Mouse (Mus musculus): ENCODE results near the gene Cope. TPM values are rescaled to one million over a fixed set of nuclear protein-coding genes. Genes with fewer than 3 reads are reported as not detected.

Gene Cope
- polyA plus RNA-seq (2015; fragmentation: Illumina TruSeq; extraction: RNeasy Lipid Tissue Mini Kit (QIAGEN cat#74804); ENCODE audit: insufficient read depth, low read depth, low replicate concordance), result 97.1 TPM

GRCm38 (mm10) chr8:70302358-70302890 is at the start of gene Cope, which contains the start of gene Ddx49:
Gene Cope (plus strand): TSS chr8:70302518.
Gene Ddx49 (minus strand): TSS chr8:70302489.

GRCm38 (mm10) chr8:70282603-70283135 is 19.6 kb upstream of the Cope start, which contains the start of gene Homer3:
Gene Homer3 (plus strand): TSS chr8:70282827.

GRCm38 (mm10) chr8:70315624-70316510 is 13.5 kb downstream of the Cope start, which contains the start of gene Cers1:
Gene Cers1 (plus strand): TSS chr8:70315775.

GRCm38 (mm10) chr8:70329124-70329834 is 27.0 kb downstream of the Cope start, which contains the start of gene Gdf1:
Gene Gdf1 (plus strand): TSS chr8:70329817.

GRCm38 (mm10) chr8:70353194-70353817 is 51.0 kb downstream of the Cope start, which contains the start of gene Upf1:
Gene Upf1 (minus strand): TSS chr8:70353278.

Other genes starting within 250 kb of the Cope start
- gene Tm6sf2, start 229.6 kb upstream of the Cope start, polyA plus RNA-seq (2015; fragmentation: Illumina TruSeq; extraction: RNeasy Lipid Tissue Mini Kit (QIAGEN cat#74804); ENCODE audit: insufficient read depth, low read depth, low replicate concordance), result 10.5 TPM
- 6.6 TPM for gene Hapln4, start 219.1 kb upstream of the Cope start, polyA plus RNA-seq (2015; fragmentation: Illumina TruSeq; extraction: RNeasy Lipid Tissue Mini Kit (QIAGEN cat#74804); ENCODE audit: insufficient read depth, low read depth, low replicate concordance)
- gene Ncan, start 181.6 kb upstream of the Cope start, polyA plus RNA-seq (2015; fragmentation: Illumina TruSeq; extraction: RNeasy Lipid Tissue Mini Kit (QIAGEN cat#74804); ENCODE audit: insufficient read depth, low read depth, low replicate concordance), result not detected
- 6.3 TPM for gene Nr2c2ap, start 171.2 kb upstream of the Cope start, polyA plus RNA-seq (2015; fragmentation: Illumina TruSeq; extraction: RNeasy Lipid Tissue Mini Kit (QIAGEN cat#74804); ENCODE audit: insufficient read depth, low read depth, low replicate concordance)
- gene Rfxank, start 163.4 kb upstream of the Cope start, polyA plus RNA-seq (2015; fragmentation: Illumina TruSeq; extraction: RNeasy Lipid Tissue Mini Kit (QIAGEN cat#74804); ENCODE audit: insufficient read depth, low read depth, low replicate concordance), result 5.8 TPM
- 10.1 TPM for gene Borcs8, start 163.0 kb upstream of the Cope start, polyA plus RNA-seq (2015; fragmentation: Illumina TruSeq; extraction: RNeasy Lipid Tissue Mini Kit (QIAGEN cat#74804); ENCODE audit: insufficient read depth, low read depth, low replicate concordance)
- gene Mef2b, start 162.8 kb upstream of the Cope start, polyA plus RNA-seq (2015; fragmentation: Illumina TruSeq; extraction: RNeasy Lipid Tissue Mini Kit (QIAGEN cat#74804); ENCODE audit: insufficient read depth, low read depth, low replicate concordance), result not detected
- 8.3 TPM for gene Tmem161a, start 130.2 kb upstream of the Cope start, polyA plus RNA-seq (2015; fragmentation: Illumina TruSeq; extraction: RNeasy Lipid Tissue Mini Kit (QIAGEN cat#74804); ENCODE audit: insufficient read depth, low read depth, low replicate concordance)
- 6.8 TPM for gene Slc25a42, start 90.2 kb upstream of the Cope start, polyA plus RNA-seq (2015; fragmentation: Illumina TruSeq; extraction: RNeasy Lipid Tissue Mini Kit (QIAGEN cat#74804); ENCODE audit: insufficient read depth, low read depth, low replicate concordance)
- gene Sugp2, start 68.3 kb upstream of the Cope start, polyA plus RNA-seq (2015; fragmentation: Illumina TruSeq; extraction: RNeasy Lipid Tissue Mini Kit (QIAGEN cat#74804); ENCODE audit: insufficient read depth, low read depth, low replicate concordance), result 9.1 TPM
- gene Armc6, start 68.1 kb upstream of the Cope start, polyA plus RNA-seq (2015; fragmentation: Illumina TruSeq; extraction: RNeasy Lipid Tissue Mini Kit (QIAGEN cat#74804); ENCODE audit: insufficient read depth, low read depth, low replicate concordance), result 5.1 TPM
- gene Homer3, start 19.7 kb upstream of the Cope start, polyA plus RNA-seq (2015; fragmentation: Illumina TruSeq; extraction: RNeasy Lipid Tissue Mini Kit (QIAGEN cat#74804); ENCODE audit: insufficient read depth, low read depth, low replicate concordance), result 3.4 TPM
- gene Ddx49, start within 50 bp of the Cope start, polyA plus RNA-seq (2015; fragmentation: Illumina TruSeq; extraction: RNeasy Lipid Tissue Mini Kit (QIAGEN cat#74804); ENCODE audit: insufficient read depth, low read depth, low replicate concordance), result 16.1 TPM
- not detected for gene Cers1, start 13.3 kb downstream of the Cope start, polyA plus RNA-seq (2015; fragmentation: Illumina TruSeq; extraction: RNeasy Lipid Tissue Mini Kit (QIAGEN cat#74804); ENCODE audit: insufficient read depth, low read depth, low replicate concordance)
- gene Gdf1, start 27.3 kb downstream of the Cope start, polyA plus RNA-seq (2015; fragmentation: Illumina TruSeq; extraction: RNeasy Lipid Tissue Mini Kit (QIAGEN cat#74804); ENCODE audit: insufficient read depth, low read depth, low replicate concordance), result not detected
- 9.1 TPM for gene Upf1, start 50.8 kb downstream of the Cope start, polyA plus RNA-seq (2015; fragmentation: Illumina TruSeq; extraction: RNeasy Lipid Tissue Mini Kit (QIAGEN cat#74804); ENCODE audit: insufficient read depth, low read depth, low replicate concordance)
- gene Comp, start 71.0 kb downstream of the Cope start, polyA plus RNA-seq (2015; fragmentation: Illumina TruSeq; extraction: RNeasy Lipid Tissue Mini Kit (QIAGEN cat#74804); ENCODE audit: insufficient read depth, low read depth, low replicate concordance), result not detected
- gene Crtc1, start 137.1 kb downstream of the Cope start, polyA plus RNA-seq (2015; fragmentation: Illumina TruSeq; extraction: RNeasy Lipid Tissue Mini Kit (QIAGEN cat#74804); ENCODE audit: insufficient read depth, low read depth, low replicate concordance), result 6.0 TPM
- gene Klhl26, start 174.4 kb downstream of the Cope start, polyA plus RNA-seq (2015; fragmentation: Illumina TruSeq; extraction: RNeasy Lipid Tissue Mini Kit (QIAGEN cat#74804); ENCODE audit: insufficient read depth, low read depth, low replicate concordance), result 4.2 TPM
- gene Tmem59l, start 184.8 kb downstream of the Cope start, polyA plus RNA-seq (2015; fragmentation: Illumina TruSeq; extraction: RNeasy Lipid Tissue Mini Kit (QIAGEN cat#74804); ENCODE audit: insufficient read depth, low read depth, low replicate concordance), result 3.6 TPM
- gene Crlf1, start 190.6 kb downstream of the Cope start, polyA plus RNA-seq (2015; fragmentation: Illumina TruSeq; extraction: RNeasy Lipid Tissue Mini Kit (QIAGEN cat#74804); ENCODE audit: insufficient read depth, low read depth, low replicate concordance), result 23.2 TPM
- 39.6 TPM for gene Rex1bd, start 204.2 kb downstream of the Cope start, polyA plus RNA-seq (2015; fragmentation: Illumina TruSeq; extraction: RNeasy Lipid Tissue Mini Kit (QIAGEN cat#74804); ENCODE audit: insufficient read depth, low read depth, low replicate concordance)
- 731 TPM for gene Uba52, start 208.3 kb downstream of the Cope start, polyA plus RNA-seq (2015; fragmentation: Illumina TruSeq; extraction: RNeasy Lipid Tissue Mini Kit (QIAGEN cat#74804); ENCODE audit: insufficient read depth, low read depth, low replicate concordance)
- 78.4 TPM for gene Fkbp8, start 225.2 kb downstream of the Cope start, polyA plus RNA-seq (2015; fragmentation: Illumina TruSeq; extraction: RNeasy Lipid Tissue Mini Kit (QIAGEN cat#74804); ENCODE audit: insufficient read depth, low read depth, low replicate concordance)
- 14.3 TPM for gene Kxd1, start 225.4 kb downstream of the Cope start, polyA plus RNA-seq (2015; fragmentation: Illumina TruSeq; extraction: RNeasy Lipid Tissue Mini Kit (QIAGEN cat#74804); ENCODE audit: insufficient read depth, low read depth, low replicate concordance)
- gene Ell, start 236.9 kb downstream of the Cope start, polyA plus RNA-seq (2015; fragmentation: Illumina TruSeq; extraction: RNeasy Lipid Tissue Mini Kit (QIAGEN cat#74804); ENCODE audit: insufficient read depth, low read depth, low replicate concordance), result 6.0 TPM